Comparison of ENCODE assay signal across 10 mouse cellular contexts in the genomic region with DNA sequence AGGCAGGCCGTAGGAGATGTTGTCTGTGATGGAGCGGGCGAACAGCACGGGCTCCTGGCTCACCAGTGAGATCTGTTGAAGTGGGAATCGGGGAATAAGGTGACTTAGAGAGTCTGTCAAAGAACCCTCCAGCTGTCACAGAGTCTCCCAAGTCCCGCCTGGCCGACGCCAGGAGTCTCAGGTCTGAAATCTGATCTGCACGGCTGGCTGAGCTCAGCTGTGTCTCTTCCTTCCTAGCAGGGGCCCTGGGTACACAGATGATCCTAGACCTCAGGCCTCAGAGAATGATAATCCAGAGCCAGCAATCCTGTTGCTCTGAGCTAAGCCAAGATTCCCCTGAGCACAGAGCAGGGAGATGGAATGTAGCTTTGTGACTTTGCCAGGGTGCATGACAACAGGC. TPM values are rescaled to one million over a fixed set of nuclear protein-coding genes. Genes with fewer than 3 reads are reported as not detected.
DNase-seq lines count a peak whose midpoint lies in the region; ATAC-seq lines count a peak whose summit lies in the region.
"Had no signal": no experiment of that assay in that cellular context is flagged by ENCODE, and none has a peak within 500 bp of the region (broad histone marks: within the 10 kb centered on the region; RNA-seq: fewer than 3 reads in every experiment).

No protein-coding gene starts in this region.

- H3K4me3 ChIP-seq in heart, embryonic 10.5 days = no peak overlapping the region
- no peak overlapping the region for H3K4me3 ChIP-seq in limb, embryonic 15.5 days

- H3K4me1 ChIP-seq in heart, embryonic 10.5 days = peaks cover 62% of the 10 kb centered on the region
- peaks cover 26% of the 10 kb centered on the region for H3K4me1 ChIP-seq in limb, embryonic 15.5 days

- 41% methylated on average over 9 of the region's 9 CpGs for WGBS in heart, embryonic 10.5 days
- 47% methylated on average over 9 of the region's 9 CpGs for WGBS in limb, embryonic 15.5 days

- 0 out of 2 replicates have a peak, but pooled peaks have one; percentile 5 for ATAC-seq in limb, embryonic 15.5 days (ENCODE audit: insufficient number of reproducible peaks, low FRiP score, low TSS enrichment, low read depth)
- ATAC-seq in inflammation-experienced regulatory T-cells, adult 6 months = no peak

- no peaks in the 10 kb centered on the region for H3K9me3 ChIP-seq in heart, embryonic 10.5 days
- no peaks in the 10 kb centered on the region for H3K9me3 ChIP-seq in limb, embryonic 15.5 days

- H3K27me3 ChIP-seq in heart, embryonic 10.5 days (ENCODE audit: insufficient read depth, poor library complexity, severe bottlenecking) = no peaks in the 10 kb centered on the region
- H3K27me3 ChIP-seq in limb, embryonic 15.5 days = no peaks in the 10 kb centered on the region; the same call in 1 of the 2 replicates

- no peak overlapping the region for H3K9ac ChIP-seq in limb, embryonic 15.5 days

- DNase-seq in heart, embryonic 10.5 days (ENCODE audit: low spot score) = no peak
- no peak for DNase-seq in heart, adult 18-20 months
- peak; percentile 38 to 48 for DNase-seq in kidney, postnatal 4 days
- no peak for DNase-seq in kidney, adult 18-20 months
- peak; percentile 41 for DNase-seq in embryo, embryonic 9.5 days (ENCODE audit: extremely low spot score)
- no peak for DNase-seq in thymus, postnatal 36 days
- DNase-seq: kidney, adult 9 months; lung, postnatal 14 days had no signal

- H3K27ac ChIP-seq in heart, embryonic 10.5 days = peak overlapping the region; percentile 65
- no peak overlapping the region for H3K27ac ChIP-seq in limb, embryonic 15.5 days

- no peak overlapping the region for H3K4me2 ChIP-seq in limb, embryonic 15.5 days

- no peaks in the 10 kb centered on the region for H3K36me3 ChIP-seq in heart, embryonic 10.5 days
- H3K36me3 ChIP-seq in limb, embryonic 15.5 days = no peaks in the 10 kb centered on the region

RNA-seq across cellular contexts. Expression of a gene that starts 21.9 kb away (rescaled TPM):
- polyA plus RNA-seq in heart, embryonic 10.5 days (2016; fragmentation: Nextera tagmentation; extraction: Ambion mirVana) = 0.89 and 2.4 TPM in 2 replicates
- total RNA-seq in heart, adult 18-20 months (2021) = 10 to 100 TPM in 1 of 2 experiments, 1 to 10 TPM in 1; 8.9 to 10.7 TPM
- 2.9 and 3.1 TPM in 2 replicates for polyA plus RNA-seq in limb, embryonic 15.5 days (2015; fragmentation: Nextera tagmentation; extraction: Ambion mirVana)
- polyA plus RNA-seq in inflammation-experienced regulatory T-cells, adult 6 months (2017; shearing (Covaris generic)) = 10 to 100 TPM; 13.2 to 23.3 (median 16.7) TPM

RNA-seq across cellular contexts. Expression of a gene that starts 38.4 kb away (rescaled TPM):
- 19.6 and 20.1 TPM in 2 replicates for polyA plus RNA-seq in heart, embryonic 10.5 days (2016; fragmentation: Nextera tagmentation; extraction: Ambion mirVana)
- total RNA-seq in heart, adult 18-20 months (2021) = 10 to 100 TPM; 15.1 to 17.5 TPM
- polyA plus RNA-seq in limb, embryonic 15.5 days (2015; fragmentation: Nextera tagmentation; extraction: Ambion mirVana) = 24.8 and 26.4 TPM in 2 replicates
- 10 to 100 TPM; 16.0 to 23.0 (median 22.9) TPM for polyA plus RNA-seq in inflammation-experienced regulatory T-cells, adult 6 months (2017; shearing (Covaris generic))

RNA-seq across cellular contexts. Expression of a gene that starts 41.6 kb away (rescaled TPM):
- polyA plus RNA-seq in heart, embryonic 10.5 days (2016; fragmentation: Nextera tagmentation; extraction: Ambion mirVana) = 54.0 and 61.4 TPM in 2 replicates
- 10 to 100 TPM; 15.1 to 15.2 TPM for total RNA-seq in heart, adult 18-20 months (2021)
- polyA plus RNA-seq in limb, embryonic 15.5 days (2015; fragmentation: Nextera tagmentation; extraction: Ambion mirVana) = 34.7 and 37.8 TPM in 2 replicates
- polyA plus RNA-seq in inflammation-experienced regulatory T-cells, adult 6 months (2017; shearing (Covaris generic)) = 10 to 100 TPM; 18.4 to 21.9 (median 18.7) TPM

RNA-seq across cellular contexts. Expression of a gene that starts 42.2 kb away (rescaled TPM):
- polyA plus RNA-seq in heart, embryonic 10.5 days (2016; fragmentation: Nextera tagmentation; extraction: Ambion mirVana) = 86.9 and 116 TPM in 2 replicates
- total RNA-seq in heart, adult 18-20 months (2021) = 10 to 100 TPM; 36.3 to 37.8 TPM
- polyA plus RNA-seq in limb, embryonic 15.5 days (2015; fragmentation: Nextera tagmentation; extraction: Ambion mirVana) = 93.1 and 97.2 TPM in 2 replicates
- polyA plus RNA-seq in inflammation-experienced regulatory T-cells, adult 6 months (2017; shearing (Covaris generic)) = 10 to 100 TPM; 55.1 to 59.0 (median 56.1) TPM

Comparison
In these comparisons a context has a peak if more than half of its experiments do, and no peak if none do; other contexts are left out.
1. DNase-seq: peak in kidney, postnatal 4 days (2 of 2) and embryo, embryonic 9.5 days (single experiment); none in heart, embryonic 10.5 days (single experiment), heart, adult 18-20 months (0 of 2), kidney, adult 18-20 months (single experiment) and thymus, postnatal 36 days (0 of 2).